Comparison of ENCODE assay signal across 8 mouse cellular contexts in the genomic region with DNA sequence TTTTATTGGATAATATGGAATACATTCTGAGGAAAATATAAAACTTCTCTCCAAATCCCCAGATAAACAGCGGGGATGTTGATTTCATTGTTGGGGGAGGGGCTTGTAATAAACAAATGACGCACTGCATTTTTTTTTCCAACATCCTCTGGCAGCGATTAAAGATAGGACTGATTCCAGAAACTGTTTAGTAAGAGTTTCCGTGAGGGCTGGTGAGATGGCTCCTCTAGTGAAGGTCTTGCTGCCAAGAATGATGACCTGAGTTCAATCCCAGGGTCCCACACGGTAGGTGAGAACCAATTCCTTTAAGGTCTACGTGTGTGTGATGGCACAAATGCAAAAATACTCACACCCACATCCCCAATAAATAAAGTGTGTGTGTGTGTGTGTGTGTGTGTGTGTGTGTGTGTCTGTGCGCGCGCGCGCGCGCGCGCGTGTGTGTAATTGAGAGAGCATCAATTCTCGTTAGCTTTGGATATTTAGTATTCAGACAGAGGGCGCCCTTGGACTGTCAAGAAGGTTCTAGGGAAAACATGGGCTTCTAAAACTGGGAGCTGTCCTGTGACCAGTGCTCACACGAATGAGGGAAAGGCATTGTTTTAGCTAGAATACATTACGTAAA. TPM values are rescaled to one million over a fixed set of nuclear protein-coding genes. Genes with fewer than 3 reads are reported as not detected.
DNase-seq lines count a peak whose midpoint lies in the region; ATAC-seq and TF ChIP-seq lines count a peak whose summit lies in the region.

No protein-coding gene starts in this region.

- H3K27ac ChIP-seq in ES-Bruce4 (ENCODE audit: insufficient read depth, low read length) = no peak overlapping the region
- no peak overlapping the region for H3K27ac ChIP-seq in embryonic facial prominence, embryonic 11.5 days (replicated peaks; ENCODE audit: low read depth, low read length)
- no peak overlapping the region for H3K27ac ChIP-seq in heart, embryonic 12.5 days (ENCODE audit: poor library complexity, severe bottlenecking)
- H3K27ac ChIP-seq in kidney, embryonic 15.5 days = no peak overlapping the region
- no peak overlapping the region for H3K27ac ChIP-seq in limb, embryonic 14.5 days (replicated peaks; ENCODE audit: low read depth, low read length)
- H3K27ac ChIP-seq in neural tube, embryonic 13.5 days (replicated peaks) = no peak overlapping the region

- no peaks in the 10 kb centered on the region for H3K4me1 ChIP-seq in ES-Bruce4 (ENCODE audit: control insufficient read depth, insufficient read depth, low read length)
- H3K4me1 ChIP-seq in embryonic facial prominence, embryonic 11.5 days (ENCODE audit: control insufficient read depth, insufficient read depth, low read length) = no peaks in the 10 kb centered on the region
- 0 out of 2 replicates have a peak, but pooled peaks cover 3% of the 10 kb centered on the region for H3K4me1 ChIP-seq in heart, embryonic 12.5 days (replicated peaks)
- peaks cover 7% of the 10 kb centered on the region for H3K4me1 ChIP-seq in kidney, embryonic 15.5 days
- no peaks in the 10 kb centered on the region for H3K4me1 ChIP-seq in limb, embryonic 14.5 days (ENCODE audit: control insufficient read depth, insufficient read depth, low read length)
- H3K4me1 ChIP-seq in neural tube, embryonic 13.5 days (replicated peaks) = no peaks in the 10 kb centered on the region

- no peak for TF ChIP-seq POLR2A in ES-Bruce4 (IDR thresholded peaks at IDR 0.05; ENCODE audit: insufficient read depth, low read length)
- TF ChIP-seq POLR2A in limb, embryonic 14.5 days (IDR thresholded peaks at IDR 0.05; ENCODE audit: borderline replicate concordance, extremely low read depth, insufficient read depth, insufficient read length) = no peak

- H3K27me3 ChIP-seq in ES-Bruce4 (ENCODE audit: control insufficient read depth, insufficient read depth, low read length, poor library complexity, severe bottlenecking) = no peaks in the 10 kb centered on the region
- H3K27me3 ChIP-seq in embryonic facial prominence, embryonic 11.5 days (ENCODE audit: control insufficient read depth, insufficient read depth, low read length) = no peaks in the 10 kb centered on the region
- H3K27me3 ChIP-seq in heart, embryonic 12.5 days (replicated peaks) = no peaks in the 10 kb centered on the region
- no peaks in the 10 kb centered on the region for H3K27me3 ChIP-seq in kidney, embryonic 15.5 days
- H3K27me3 ChIP-seq in limb, embryonic 14.5 days (ENCODE audit: control insufficient read depth, insufficient read depth, low read length) = no peaks in the 10 kb centered on the region
- no peaks in the 10 kb centered on the region for H3K27me3 ChIP-seq in neural tube, embryonic 13.5 days

- no peak for ATAC-seq in embryonic facial prominence, embryonic 11.5 days (replicated peaks; ENCODE audit: insufficient number of reproducible peaks, low FRiP score, low TSS enrichment, low read depth)
- ATAC-seq in heart, embryonic 12.5 days (ENCODE audit: insufficient number of reproducible peaks, low FRiP score) = 0 out of 2 replicates have a peak, but pooled peaks have one; percentile 11
- ATAC-seq in kidney, embryonic 15.5 days (replicated peaks; ENCODE audit: low FRiP score) = 0 out of 2 replicates have a peak, but pooled peaks have one; percentile 33
- ATAC-seq in limb, embryonic 14.5 days (ENCODE audit: low FRiP score, low read depth) = peak; percentile 57; the same call in 1 of the 2 replicates
- no peak for ATAC-seq in neural tube, embryonic 13.5 days (ENCODE audit: low read depth)

- H3K36me3 ChIP-seq in ES-Bruce4 (ENCODE audit: control insufficient read depth, insufficient read depth, low read length, poor library complexity, severe bottlenecking) = no peaks in the 10 kb centered on the region
- H3K36me3 ChIP-seq in embryonic facial prominence, embryonic 11.5 days (replicated peaks; ENCODE audit: control insufficient read depth, insufficient read depth, low read depth, low read length) = no peaks in the 10 kb centered on the region
- H3K36me3 ChIP-seq in heart, embryonic 12.5 days = no peaks in the 10 kb centered on the region
- no peaks in the 10 kb centered on the region for H3K36me3 ChIP-seq in kidney, embryonic 15.5 days
- H3K36me3 ChIP-seq in limb, embryonic 14.5 days (ENCODE audit: control insufficient read depth, insufficient read depth, low read length) = no peaks in the 10 kb centered on the region
- H3K36me3 ChIP-seq in neural tube, embryonic 13.5 days = no peaks in the 10 kb centered on the region

- H3K4me2 ChIP-seq in embryonic facial prominence, embryonic 11.5 days (ENCODE audit: low read depth, low read length) = no peak overlapping the region
- H3K4me2 ChIP-seq in heart, embryonic 12.5 days = peak overlapping the region; percentile 60
- H3K4me2 ChIP-seq in kidney, embryonic 15.5 days = peak overlapping the region; percentile 50
- H3K4me2 ChIP-seq in limb, embryonic 14.5 days (replicated peaks; ENCODE audit: low read depth, low read length, severe bottlenecking) = peak overlapping the region; percentile 36
- H3K4me2 ChIP-seq in neural tube, embryonic 13.5 days = peak overlapping the region; percentile 21; the same call in 1 of the 2 replicates

- H3K4me3 ChIP-seq in ES-Bruce4 (ENCODE audit: low read depth, low read length) = peak overlapping the region; percentile 46
- H3K4me3 ChIP-seq in embryonic facial prominence, embryonic 11.5 days (ENCODE audit: low read depth, low read length) = no peak overlapping the region
- H3K4me3 ChIP-seq in heart, embryonic 12.5 days = peak overlapping the region; percentile 19; the same call in 1 of the 2 replicates
- peak overlapping the region; percentile 21 for H3K4me3 ChIP-seq in kidney, embryonic 15.5 days (replicated peaks)
- 0 out of 2 replicates have a peak overlapping the region, but pooled peaks have one; percentile 7 for H3K4me3 ChIP-seq in limb, embryonic 14.5 days (replicated peaks; ENCODE audit: low read length)
- H3K4me3 ChIP-seq in neural tube, embryonic 13.5 days = no peak overlapping the region

- DNase-seq in adrenal gland, postnatal 14 days = peak; percentile 69
- peak; percentile 82 for DNase-seq in embryonic facial prominence, embryonic 11.5 days (ENCODE audit: low spot score)
- peak; percentile 89 for DNase-seq in limb, embryonic 14.5 days (ENCODE audit: low spot score)
- DNase-seq in ovary, adult 18-20 months (ENCODE audit: low spot score) = no peak

- no peak for TF ChIP-seq CTCF in ES-Bruce4 (IDR thresholded peaks at IDR 0.05; ENCODE audit: low read depth, low read length)

- TF ChIP-seq EP300 in ES-Bruce4 (IDR thresholded peaks at IDR 0.05; ENCODE audit: insufficient read depth, low read depth, low read length) = no peak

- H3K9ac ChIP-seq in ES-Bruce4 (ENCODE audit: low read depth, poor library complexity, severe bottlenecking) = no peak overlapping the region
- no peak overlapping the region for H3K9ac ChIP-seq in embryonic facial prominence, embryonic 11.5 days (replicated peaks; ENCODE audit: low read length)
- no peak overlapping the region for H3K9ac ChIP-seq in heart, embryonic 12.5 days
- H3K9ac ChIP-seq in kidney, embryonic 15.5 days = 0 out of 2 replicates have a peak overlapping the region, but pooled peaks have one; percentile 7
- H3K9ac ChIP-seq in limb, embryonic 14.5 days (ENCODE audit: low read depth, low read length, severe bottlenecking) = no peak overlapping the region
- H3K9ac ChIP-seq in neural tube, embryonic 13.5 days = no peak overlapping the region

- H3K9me3 ChIP-seq in ES-Bruce4 (replicated peaks; ENCODE audit: control insufficient read depth, insufficient read depth, low read length, poor library complexity, severe bottlenecking) = no peaks in the 10 kb centered on the region
- no peaks in the 10 kb centered on the region for H3K9me3 ChIP-seq in embryonic facial prominence, embryonic 11.5 days (replicated peaks; ENCODE audit: control insufficient read depth, low read length)
- no peaks in the 10 kb centered on the region for H3K9me3 ChIP-seq in heart, embryonic 12.5 days (replicated peaks)
- H3K9me3 ChIP-seq in kidney, embryonic 15.5 days (replicated peaks) = no peaks in the 10 kb centered on the region
- no peaks in the 10 kb centered on the region for H3K9me3 ChIP-seq in limb, embryonic 14.5 days (ENCODE audit: control insufficient read depth, low read length)
- no peaks in the 10 kb centered on the region for H3K9me3 ChIP-seq in neural tube, embryonic 13.5 days

- WGBS in embryonic facial prominence, embryonic 11.5 days = 34% methylated on average over 20 of the region's 20 CpGs
- WGBS in heart, embryonic 12.5 days = 30% methylated on average over 20 of the region's 20 CpGs
- 56% methylated on average over 20 of the region's 20 CpGs for WGBS in kidney, embryonic 15.5 days
- WGBS in limb, embryonic 14.5 days = 41% methylated on average over 20 of the region's 20 CpGs
- WGBS in neural tube, embryonic 13.5 days = 59% methylated on average over 20 of the region's 20 CpGs

RNA-seq across cellular contexts. Expression of gene Vps45, which starts 7.6 kb away (rescaled TPM):
- 12.6 and 14.2 TPM in 2 replicates for polyA plus RNA-seq in ES-Bruce4 (2011; ENCODE audit: insufficient read depth, insufficient read length, low read depth, missing spikeins)
- total RNA-seq in adrenal gland, postnatal 14 days (2021) = 27.0 and 31.1 TPM in 2 replicates
- 20.7 and 21.3 TPM in 2 replicates for polyA plus RNA-seq in embryonic facial prominence, embryonic 11.5 days (2014; fragmentation: Nextera tagmentation; extraction: Ambion mirVana)
- polyA plus RNA-seq in heart, embryonic 12.5 days (2016; fragmentation: Nextera tagmentation; extraction: Ambion mirVana) = 30.0 and 32.8 TPM in 2 replicates
- polyA plus RNA-seq in kidney, embryonic 15.5 days (2015; fragmentation: Nextera tagmentation; extraction: Ambion mirVana) = 39.0 and 39.1 TPM in 2 replicates
- polyA plus RNA-seq in limb, embryonic 14.5 days (2012; rRNA removed) = 13.8 and 16.5 TPM in 2 replicates
- polyA plus RNA-seq in limb, embryonic 14.5 days (2014; fragmentation: Nextera tagmentation; extraction: Ambion mirVana) = 26.9 and 27.0 TPM in 2 replicates
- 66.9 and 77.1 TPM in 2 replicates for polyA plus RNA-seq in neural tube, embryonic 13.5 days (2015; fragmentation: Nextera tagmentation; extraction: Ambion mirVana)

RNA-seq across cellular contexts. Expression of gene Otud7b, which starts 38.5 kb away (rescaled TPM):
- 42.5 and 42.7 TPM in 2 replicates for polyA plus RNA-seq in ES-Bruce4 (2011; ENCODE audit: insufficient read depth, insufficient read length, low read depth, missing spikeins)
- total RNA-seq in adrenal gland, postnatal 14 days (2021) = 31.8 and 40.8 TPM in 2 replicates
- 10.7 and 12.1 TPM in 2 replicates for polyA plus RNA-seq in embryonic facial prominence, embryonic 11.5 days (2014; fragmentation: Nextera tagmentation; extraction: Ambion mirVana)
- 20.7 and 22.2 TPM in 2 replicates for polyA plus RNA-seq in heart, embryonic 12.5 days (2016; fragmentation: Nextera tagmentation; extraction: Ambion mirVana)
- polyA plus RNA-seq in kidney, embryonic 15.5 days (2015; fragmentation: Nextera tagmentation; extraction: Ambion mirVana) = 21.0 and 22.0 TPM in 2 replicates
- 14.0 and 14.3 TPM in 2 replicates for polyA plus RNA-seq in limb, embryonic 14.5 days (2012; rRNA removed)
- 20.9 and 24.7 TPM in 2 replicates for polyA plus RNA-seq in limb, embryonic 14.5 days (2014; fragmentation: Nextera tagmentation; extraction: Ambion mirVana)
- 9.4 and 12.7 TPM in 2 replicates for polyA plus RNA-seq in neural tube, embryonic 13.5 days (2015; fragmentation: Nextera tagmentation; extraction: Ambion mirVana)

Comparison
In these comparisons a context has a peak if more than half of its experiments do, and no peak if none do; other contexts are left out.
1. H3K4me3 ChIP-seq: peak in ES-Bruce4 (single experiment), heart, embryonic 12.5 days (single experiment), kidney, embryonic 15.5 days (single experiment) and limb, embryonic 14.5 days (single experiment); none in embryonic facial prominence, embryonic 11.5 days (single experiment) and neural tube, embryonic 13.5 days (single experiment).
2. ATAC-seq: peak in heart, embryonic 12.5 days (single experiment), kidney, embryonic 15.5 days (single experiment) and limb, embryonic 14.5 days (single experiment); none in embryonic facial prominence, embryonic 11.5 days (single experiment) and neural tube, embryonic 13.5 days (single experiment).